In the genomic region with DNA sequence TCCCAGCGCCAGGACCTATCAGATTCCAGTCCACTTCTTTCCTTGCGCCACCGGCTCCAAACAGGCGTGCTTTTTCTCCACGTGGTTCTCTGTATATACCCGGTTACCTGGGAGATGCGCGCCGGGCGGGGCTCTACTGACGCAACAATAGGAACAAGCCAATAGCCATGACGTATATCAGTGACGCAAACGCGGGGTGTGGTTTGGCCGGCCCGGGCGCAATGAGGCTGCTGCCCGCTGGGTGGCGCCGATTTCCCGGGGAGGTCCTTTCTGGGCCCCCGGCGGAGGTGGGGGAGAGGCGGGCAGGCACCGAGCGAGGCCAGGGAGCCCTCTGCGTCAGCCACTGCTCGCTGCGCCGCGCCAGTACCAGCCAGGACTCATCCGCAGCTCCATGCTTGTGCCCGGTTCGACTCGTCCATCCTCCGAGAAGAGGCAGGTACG, we compare ENCODE assay signal across 8 mouse cellular contexts. TPM values are rescaled to one million over a fixed set of nuclear protein-coding genes. Genes with fewer than 3 reads are reported as not detected.
DNase-seq lines count a peak whose midpoint lies in the region; ATAC-seq lines count a peak whose summit lies in the region.

A gene (plus strand): TSS at position 237 of the 441 bp plus-strand sequence.

- H3K9me3 ChIP-seq in forebrain, embryonic 14.5 days (replicated peaks; ENCODE audit: control insufficient read depth, low read length), result no peaks in the 10 kb centered on the region

- H3K27me3 ChIP-seq in forebrain, embryonic 14.5 days (replicated peaks; ENCODE audit: control insufficient read depth, insufficient read depth, low read length), result no peaks in the 10 kb centered on the region

- intact Hi-C loops in heart, postnatal 14 days (cut with DNase I), result loop anchor here (5.0 kb wide), 1 partner anchor 40 kb away; a partner anchor contains a TSS

- DNase-seq in ES-CJ7 (ENCODE audit: low read depth, low spot score), result peak; percentile 99
- DNase-seq in cerebellum, adult 11 months, result peak; percentile 100
- peak; percentile 98 for DNase-seq in forebrain, embryonic 14.5 days (ENCODE audit: low spot score)
- DNase-seq in heart, postnatal 14 days, result peak; percentile 100
- peak; percentile 100 for DNase-seq in layer of hippocampus, adult 11-12 months (ENCODE audit: low spot score)
- DNase-seq in lung, adult 18-20 months, result peak; percentile 98 to 99
- peak; percentile 98 for DNase-seq in thymus, adult 18-20 months

- H3K9ac ChIP-seq in forebrain, embryonic 14.5 days (ENCODE audit: low read length), result peak within 1 kb of the TSS; percentile 54

- peak within 1 kb of the TSS; percentile 79 for H3K4me2 ChIP-seq in forebrain, embryonic 14.5 days (ENCODE audit: low read length)

- no peaks in the 10 kb centered on the region for H3K36me3 ChIP-seq in forebrain, embryonic 14.5 days (ENCODE audit: control insufficient read depth, insufficient read depth, low read length)

- peak within 1 kb of the TSS; percentile 43 for H3K4me3 ChIP-seq in forebrain, embryonic 14.5 days (ENCODE audit: low read depth, low read length)

- no peak within 1 kb of the TSS for H3K27ac ChIP-seq in forebrain, embryonic 14.5 days (ENCODE audit: low read depth, low read length)

- ATAC-seq in forebrain, embryonic 14.5 days, result peak; percentile 99
- ATAC-seq in neutrophil, adult 5-6 weeks (ENCODE audit: extremely low read depth, insufficient number of reproducible peaks, low FRiP score, poor library complexity, severe bottlenecking), result peak; percentile 94

- H3K4me1 ChIP-seq in forebrain, embryonic 14.5 days (ENCODE audit: control insufficient read depth, insufficient read depth, low read length), result peaks cover 8% of the 10 kb centered on the region

- WGBS in forebrain, embryonic 14.5 days, result under 1% methylated on average over 38 of the region's 38 CpGs

RNA-seq across cellular contexts. Expression of the gene that starts here (rescaled TPM):
- 6.9 and 8.2 TPM in 2 replicates for polyA plus RNA-seq in forebrain, embryonic 14.5 days (2014; fragmentation: Nextera tagmentation; extraction: Ambion mirVana)
- 100 to 1,000 TPM; 149 to 157 TPM for total RNA-seq in heart, postnatal 14 days (2021)
- total RNA-seq in neutrophil, adult 5-6 weeks (2017), result 0.49 and 0.81 TPM in 2 replicates

Comparison
In these comparisons a context has a peak if more than half of its experiments do, and no peak if none do; other contexts are left out.
1. RNA of the gene that starts here (total RNA-seq): 149 to 157 TPM in heart, postnatal 14 days; 0.49 to 0.81 TPM in neutrophil, adult 5-6 weeks; every median in the first group is over 10 times any median in the second.
2. Peak in ATAC-seq in neutrophil, adult 5-6 weeks; RNA of the gene not detected or under 1 TPM.
3. Peak in every context shown above with its lines, with median percentiles within 50 percentile points of each other: DNase-seq.